Mouse (Mus musculus) C2C12 (cell line): ENCODE data around the gene Flrt3.

Experiments used
- CTCF ChIP-seq: IDR thresholded peaks from one replicate; pipeline ENCODE4 v1.5.1; 2011; ENCODE audit not compliant: control insufficient read depth, insufficient read depth, insufficient read length
- FOSL1 ChIP-seq: IDR thresholded peaks from one replicate; pipeline ENCODE4 v1.8.0; 2011; ENCODE audit warnings: mild to moderate bottlenecking, low read length; ENCODE audit not compliant: poor library complexity, insufficient read depth, severe bottlenecking
- MYOD1 ChIP-seq: IDR thresholded peaks from one replicate; pipeline ENCODE4 v1.6.1; 2011; ENCODE audit warnings: low read depth; ENCODE audit not compliant: control insufficient read depth, insufficient read length
- USF1 ChIP-seq: IDR thresholded peaks from one replicate; pipeline ENCODE4 v1.6.1; 2011; ENCODE audit warnings: low read depth, mild to moderate bottlenecking, control low read depth, moderate library complexity

- TF ChIP-seq USF1 (no peak), FOSL1 (no peak), CTCF (no peak), MYOD1 (no peak)
Observed at GRCm38 (mm10) chr2:140666846-140667245, 4.4 kb downstream of the Flrt3 start.
